Mouse (Mus musculus) heart, postnatal 36 days (tissue): Measurements from ENCODE around the gene Nr1h4. TPM values are rescaled to one million over a fixed set of nuclear protein-coding genes. Genes with fewer than 3 reads are reported as not detected.

Experiments
- DNase-seq, 2 experiments: peaks; one replicate each; pipeline ENCODE4 v3.0.0; 2021 to 2022
- intact Hi-C: fragments of 180-260 bp; cut with DNase I; formaldehyde crosslinking; loops from one replicate; pipeline ENCODE4 v1.15.1; 2025
- total RNA-seq, 2 experiments: library from RNA; stranded (reverse); gene quantifications; 2 replicates each; pipeline ENCODE4 v1.2.3; 2021

The Nr1h4 gene
- total RNA-seq, 2 experiments from 2014 or later = 0.43 to 0.64 TPM

DNA sequence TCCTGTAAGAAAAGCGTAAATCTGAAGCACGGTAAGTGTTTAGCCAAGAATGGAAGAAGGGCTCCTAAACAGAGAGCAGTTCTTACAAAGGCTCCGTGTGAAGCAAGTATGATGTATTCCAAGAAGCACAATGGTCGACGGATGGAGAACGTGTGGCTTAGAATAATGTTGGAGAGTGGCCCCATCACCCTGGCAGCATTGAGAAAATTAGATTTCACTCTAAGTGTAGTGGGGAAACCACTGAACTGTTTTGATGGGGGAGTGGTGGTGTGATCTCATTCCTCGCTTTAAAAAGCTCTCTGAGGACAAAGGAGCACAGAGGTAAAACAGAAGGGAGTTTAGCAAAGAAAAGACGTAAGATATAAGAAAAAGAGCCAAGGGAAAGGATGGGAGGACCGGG is 95.9 kb downstream of the Nr1h4 start:
- no peak for DNase-seq
- intact Hi-C loops = no loop called here

DNA sequence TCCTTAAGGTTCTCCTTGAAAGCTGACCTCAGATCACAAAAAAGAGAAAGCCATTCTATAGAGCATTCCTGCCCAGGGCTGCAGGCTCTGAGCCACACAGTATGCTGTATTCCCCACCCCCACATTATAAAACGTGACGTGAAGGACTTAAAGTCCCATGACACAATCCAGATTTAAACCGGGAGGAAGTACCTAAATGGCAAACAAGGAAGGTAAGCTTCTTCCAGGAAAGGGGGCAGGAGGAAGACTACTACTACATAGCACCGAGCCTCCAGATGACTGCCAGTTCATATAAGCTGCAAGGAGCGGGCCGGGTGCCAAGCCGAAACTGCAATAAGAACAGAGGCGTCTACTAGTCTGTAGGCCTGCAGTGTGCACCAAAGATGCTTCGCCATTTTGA is 97.5 kb downstream of the Nr1h4 start:
- no peak for DNase-seq
- intact Hi-C loops = no loop called here

DNA sequence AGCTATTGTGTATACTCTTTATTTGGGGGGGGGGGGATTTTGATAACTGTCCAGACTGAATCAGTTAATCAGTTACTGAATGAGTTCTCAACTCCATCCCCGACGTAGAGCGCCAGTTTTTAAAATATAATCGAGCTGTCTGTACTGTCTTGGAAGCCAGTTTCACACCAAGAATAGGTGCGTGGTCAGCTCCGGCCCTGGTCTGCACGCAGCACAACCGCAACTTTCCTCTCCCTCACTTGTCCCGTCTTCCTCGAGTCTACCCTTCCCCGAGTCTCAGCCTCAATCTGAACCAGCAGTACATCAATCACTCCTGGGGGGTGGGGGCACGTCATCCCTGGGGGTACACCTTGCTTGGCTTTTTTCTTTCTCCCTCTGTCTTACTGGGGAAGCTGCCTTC is 98.0 kb downstream of the Nr1h4 start:
- no peak for DNase-seq
- intact Hi-C loops = no loop called here

DNA sequence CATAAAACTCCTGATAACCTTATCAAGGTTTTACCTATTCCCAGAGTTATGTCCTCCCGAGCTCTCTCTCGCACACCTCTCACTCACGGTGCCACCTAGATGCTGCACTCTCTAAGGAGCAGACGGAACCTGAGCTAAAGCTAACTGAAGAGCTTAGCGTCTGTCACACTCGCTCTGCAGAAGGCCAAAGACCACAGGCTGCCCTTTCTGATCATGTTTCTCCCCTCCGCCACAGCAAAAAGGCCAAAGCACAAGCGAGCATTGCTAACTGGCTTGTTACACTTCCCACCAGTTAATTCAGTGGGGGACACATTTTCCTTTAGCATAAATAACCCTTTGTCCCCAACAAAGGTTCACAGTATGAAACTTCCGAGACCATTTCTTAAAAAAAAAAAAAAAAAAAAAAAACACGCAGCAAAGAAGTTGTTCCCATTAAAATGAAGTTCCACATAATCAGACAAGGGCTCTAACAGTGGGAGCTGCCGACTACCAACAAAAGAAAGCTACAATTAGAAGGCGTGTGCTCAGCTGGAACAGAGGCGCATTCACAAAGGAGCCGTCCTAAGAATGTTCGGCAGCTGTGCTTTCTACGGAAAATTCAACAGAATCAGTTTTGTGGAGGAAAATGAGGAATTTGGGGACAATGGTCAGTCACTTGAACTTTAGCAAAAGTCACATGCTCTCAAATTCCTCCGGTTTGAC is 98.7 kb downstream of the Nr1h4 start:
- no peak for DNase-seq
- intact Hi-C loops = loop anchor here (5.0 kb wide), 1 partner anchor 87 kb away; no protein-coding TSS in a partner anchor

DNA sequence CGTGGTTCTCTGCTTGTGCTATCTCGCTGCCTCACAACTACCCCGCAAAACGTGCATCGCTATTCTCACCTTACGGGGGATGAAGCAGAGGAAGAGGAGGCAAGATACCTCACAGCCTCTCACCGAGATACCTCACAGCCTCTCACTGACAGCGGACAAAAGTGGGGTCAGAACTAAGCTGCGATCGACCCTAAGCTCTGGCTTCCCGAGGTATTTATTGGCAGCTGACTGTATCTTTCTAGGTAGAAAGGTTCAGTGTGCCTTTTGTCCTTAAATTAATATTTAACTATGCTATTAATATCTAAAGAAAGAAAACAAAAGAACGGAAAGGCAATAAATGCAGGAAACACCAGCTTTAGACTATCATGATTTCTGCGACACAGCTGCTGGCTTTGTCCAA is 100.6 kb downstream of the Nr1h4 start:
- DNase-seq = no peak

DNA sequence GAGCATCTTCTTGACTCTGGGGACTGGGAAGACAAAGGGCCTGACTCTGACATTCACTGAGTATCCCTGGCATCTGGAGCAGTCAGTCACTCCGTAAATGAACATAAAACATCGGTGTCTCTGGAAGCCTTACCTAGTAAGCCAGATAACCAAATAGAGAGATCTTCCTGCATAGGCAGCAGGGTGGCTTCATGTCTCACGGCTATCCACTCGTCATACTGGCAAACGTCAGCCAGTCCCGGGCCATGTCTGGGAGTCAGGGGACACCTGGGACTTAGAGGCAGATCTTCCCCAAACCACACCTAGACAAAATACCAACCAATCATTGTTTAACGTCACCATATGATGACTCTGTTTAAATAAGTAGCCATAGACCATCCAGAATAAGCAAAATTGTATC is 102.6 kb downstream of the Nr1h4 start:
- intact Hi-C loops = loop anchor here (5.0 kb wide), 1 partner anchor 83 kb away; no protein-coding TSS in a partner anchor
- no peak for DNase-seq

More for the DNA sequence above, 100.6 kb downstream of the Nr1h4 start:
- intact Hi-C loops = loop anchor here (5.0 kb wide), 1 partner anchor 85 kb away; no protein-coding TSS in a partner anchor

DNA sequence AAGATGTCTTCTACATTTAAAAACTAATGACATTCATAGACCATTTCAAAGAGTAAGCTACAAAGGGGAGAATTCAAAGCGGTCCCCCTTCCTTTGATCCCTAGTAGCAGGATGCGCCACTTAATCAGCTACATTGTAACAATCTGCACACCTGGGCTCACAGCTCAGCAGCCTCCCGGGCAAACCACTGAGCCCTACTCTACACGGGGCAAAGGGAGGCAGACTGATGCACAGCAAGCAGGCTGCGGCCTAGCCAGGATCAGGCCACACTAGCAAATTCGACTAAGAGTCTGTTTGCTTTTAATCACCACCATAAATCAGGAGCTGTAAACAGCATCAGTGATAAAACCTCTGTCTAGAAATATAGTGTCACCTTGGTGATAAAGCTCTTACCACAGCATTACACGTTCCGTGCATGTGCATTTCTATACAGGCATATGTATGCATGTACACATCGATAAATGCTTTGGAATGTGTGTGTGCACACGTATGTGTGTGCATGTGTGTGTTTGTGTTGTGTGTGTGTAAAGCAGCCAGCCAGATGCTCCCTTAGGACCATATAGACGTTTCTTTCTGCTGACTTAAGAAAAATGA is 108.5 kb downstream of the Nr1h4 start:
- intact Hi-C loops = no loop called here
- no peak for DNase-seq

DNA sequence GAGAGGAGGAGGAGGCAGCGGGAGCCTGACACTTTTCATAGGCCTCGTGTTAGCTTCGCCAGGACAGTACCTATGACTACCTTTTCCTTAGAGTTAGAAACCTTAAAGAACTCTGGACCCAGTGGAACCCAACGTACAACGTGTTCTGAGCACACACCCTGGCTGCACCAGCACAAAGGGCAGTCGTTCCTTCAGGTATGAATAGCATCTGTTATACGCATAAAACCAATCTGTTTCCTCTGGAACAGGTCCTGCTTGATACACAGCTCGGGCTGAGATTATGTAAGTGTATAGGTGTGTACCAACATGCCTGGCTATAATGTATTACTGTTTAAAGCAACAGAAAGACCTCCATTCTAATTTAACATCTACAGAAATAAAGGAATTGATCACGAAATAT is 109.2 kb downstream of the Nr1h4 start:
- no peak for DNase-seq
- intact Hi-C loops = no loop called here

DNA sequence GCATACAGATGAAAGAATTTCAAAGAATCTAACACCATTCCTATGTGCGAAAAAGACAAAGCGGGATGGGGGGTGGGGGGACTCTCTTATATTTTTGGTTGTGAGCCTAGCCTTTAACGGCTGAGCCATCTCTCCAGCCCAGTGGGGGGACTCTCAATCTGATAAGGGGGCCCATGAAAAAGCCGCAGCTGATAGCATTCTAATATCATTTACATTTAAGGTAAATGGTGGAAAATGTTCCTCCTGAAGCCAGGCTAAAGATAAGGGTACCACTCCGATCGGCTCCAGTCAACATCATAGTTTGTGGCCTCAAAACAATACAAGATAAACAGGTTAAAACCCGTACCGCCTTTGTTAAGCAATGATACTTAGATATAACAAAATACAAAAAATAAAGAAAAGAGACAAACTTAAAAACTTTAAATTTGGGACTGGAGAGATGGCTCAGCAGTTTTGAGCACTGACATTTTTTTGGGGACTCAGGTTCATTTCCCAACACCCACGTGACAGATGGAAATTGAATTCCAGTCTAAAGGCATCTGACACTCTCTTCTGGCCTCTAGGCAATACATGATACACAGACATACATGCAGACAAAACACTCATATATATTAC is 110.1 kb downstream of the Nr1h4 start:
- intact Hi-C loops = no loop called here
- no peak for DNase-seq

DNA sequence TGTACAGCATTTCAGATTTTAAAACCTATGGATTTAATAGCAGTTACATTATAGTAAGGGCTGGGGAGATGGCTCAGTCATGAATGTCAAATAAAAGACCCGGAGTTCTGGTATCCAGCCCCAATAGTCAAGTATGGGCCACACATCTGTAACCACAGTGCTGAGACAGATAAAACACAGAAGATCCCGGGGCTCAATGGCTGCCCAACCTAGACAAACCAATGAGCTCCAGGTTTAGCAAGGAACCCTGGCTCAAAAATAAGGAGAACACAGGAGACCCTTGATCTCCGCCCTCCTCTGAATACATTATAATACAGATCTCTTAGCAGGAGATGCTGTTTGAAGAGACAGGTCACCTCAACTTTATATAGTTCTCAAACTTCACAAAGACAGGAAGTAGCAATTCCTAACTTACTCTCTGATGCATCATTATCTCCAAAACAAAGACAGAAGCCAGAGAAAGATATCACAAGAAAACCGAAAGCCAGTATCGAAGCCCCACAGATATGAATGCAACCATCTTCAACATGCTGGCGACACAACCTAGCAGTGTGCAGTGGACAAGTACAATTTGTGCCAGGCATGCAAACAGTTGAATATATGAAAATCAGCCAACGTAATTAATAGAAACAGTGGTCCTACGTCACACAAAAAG is 110.8 kb downstream of the Nr1h4 start:
- intact Hi-C loops = no loop called here
- DNase-seq = no peak

DNA sequence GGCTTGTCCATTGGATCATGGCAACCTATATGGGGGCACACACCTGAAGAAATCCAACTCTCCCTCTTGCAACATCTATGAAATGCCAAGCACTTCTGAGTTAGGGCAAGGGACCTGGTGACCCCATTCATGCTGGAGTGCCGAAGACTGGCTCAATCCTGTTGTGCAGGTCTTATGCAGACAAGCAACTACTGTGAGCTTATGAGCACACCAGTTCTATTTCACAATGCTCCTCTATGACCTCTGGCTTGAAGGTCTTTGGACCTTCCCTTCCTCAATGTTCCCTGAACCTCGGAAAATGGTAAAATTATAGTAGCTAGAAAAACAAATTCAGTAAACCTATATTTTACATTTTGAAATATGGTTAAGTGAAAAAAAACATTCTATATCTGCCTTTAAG is 115.4 kb downstream of the Nr1h4 start:
- no peak for DNase-seq
- intact Hi-C loops = no loop called here

DNA sequence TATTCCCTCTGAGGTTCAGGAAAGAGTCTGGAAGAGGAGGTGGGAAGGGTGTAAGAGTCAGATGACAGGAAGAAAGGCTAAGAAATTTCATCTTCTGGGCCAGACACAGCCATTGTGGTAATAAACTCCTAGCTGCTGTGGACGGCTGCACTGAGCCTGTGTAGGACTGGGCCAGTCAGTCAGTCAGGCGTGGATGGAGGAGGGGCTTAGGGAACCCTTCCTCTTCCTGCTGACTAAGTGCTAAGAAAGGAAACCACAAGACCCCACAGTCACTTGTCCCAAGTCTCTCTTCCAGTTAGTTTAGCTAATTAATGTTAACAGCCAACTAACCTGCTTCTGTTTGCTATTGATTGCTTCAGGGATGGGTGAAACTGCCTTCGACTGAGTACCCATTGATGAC is 117.9 kb downstream of the Nr1h4 start:
- intact Hi-C loops = no loop called here
- DNase-seq = no peak

DNA sequence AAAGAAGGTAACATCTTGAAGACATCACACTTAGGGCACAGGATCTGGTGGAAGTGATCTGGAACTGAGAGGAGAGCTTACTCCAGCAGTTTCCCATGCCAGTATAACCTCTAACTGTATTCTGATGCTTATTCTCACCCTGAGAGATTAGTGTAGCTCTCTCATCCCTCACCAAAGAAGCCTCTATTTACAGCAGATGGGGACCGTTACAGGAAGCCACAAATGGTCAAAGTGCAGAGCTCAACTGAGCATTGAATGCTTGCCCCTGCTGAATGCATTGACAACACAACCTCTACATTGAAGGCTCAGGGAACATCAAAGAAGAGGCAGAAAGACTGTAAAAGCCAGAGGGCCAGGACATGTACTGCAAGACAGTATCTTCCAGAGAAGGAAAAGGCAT is 125.8 kb downstream of the Nr1h4 start:
- intact Hi-C loops = no loop called here
- DNase-seq = no peak

DNA sequence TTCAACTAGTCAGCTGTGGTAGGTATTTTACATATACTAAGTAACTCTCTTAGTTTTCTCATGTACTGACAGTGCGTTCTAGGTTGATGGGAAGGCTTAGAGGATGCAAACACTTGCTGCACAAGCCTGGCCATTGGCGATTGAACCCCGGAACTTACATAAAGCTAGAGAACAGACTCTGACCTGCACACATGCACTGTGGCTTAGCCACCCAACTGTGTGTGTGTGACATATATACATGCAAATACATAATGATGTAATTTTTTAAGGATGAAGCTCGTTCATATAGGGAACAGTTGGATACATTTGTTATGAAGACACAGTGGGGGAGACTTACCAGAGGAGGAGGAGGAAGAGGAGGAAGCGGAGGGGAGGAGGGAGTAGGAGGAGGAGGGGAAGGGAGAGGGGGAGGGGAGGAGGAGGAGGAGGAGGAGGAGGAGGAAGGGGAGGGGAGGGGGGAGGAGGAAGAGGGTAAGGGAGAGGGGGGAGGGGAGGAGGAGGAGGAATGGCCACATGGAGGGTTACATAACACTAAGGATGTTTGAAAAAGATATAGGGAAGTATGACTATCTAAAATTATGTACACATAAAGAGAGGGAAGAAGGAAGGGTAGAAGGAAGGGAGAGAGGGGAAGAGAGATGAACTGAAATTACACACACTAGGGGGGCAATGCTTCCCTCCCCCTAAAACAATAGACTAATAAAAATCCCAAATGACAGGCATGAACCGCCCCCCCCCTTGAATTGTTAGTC is 126.5 kb downstream of the Nr1h4 start:
- intact Hi-C loops = no loop called here
- DNase-seq = no peak

DNA sequence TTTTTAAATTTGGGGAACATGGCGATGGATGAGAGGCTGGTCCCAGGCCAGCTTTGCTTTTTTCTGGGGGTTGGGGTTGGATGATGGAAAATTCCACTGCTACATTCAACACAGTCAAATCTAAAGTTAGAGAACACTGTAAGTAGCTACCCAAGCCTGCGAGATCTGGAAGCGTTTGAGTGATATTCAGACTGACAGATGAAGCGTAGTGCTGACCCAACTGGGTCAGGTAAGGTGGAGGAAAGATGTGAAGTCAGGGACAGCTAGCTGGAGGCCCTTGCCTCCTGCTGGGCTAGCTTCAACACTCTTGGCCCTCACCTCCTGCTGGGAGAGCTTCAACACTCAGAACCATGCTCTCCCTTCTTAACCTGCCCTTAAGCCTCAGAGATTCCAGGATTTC is 128.4 kb downstream of the Nr1h4 start:
- intact Hi-C loops = no loop called here
- DNase-seq = no peak

Other genes starting within 250 kb of the Nr1h4 start
- 1 to 10 TPM; 6.0 to 6.1 TPM for gene Ano4, start 188.8 kb downstream of the Nr1h4 start, total RNA-seq
- 1 to 10 TPM; 2.2 to 2.4 TPM for gene Gas2l3, start 89.6 kb downstream of the Nr1h4 start, total RNA-seq
- not detected for gene Slc17a8, start 87.7 kb upstream of the Nr1h4 start, total RNA-seq
- 10 to 100 TPM; 15.8 to 16.6 TPM for gene Scyl2, start 152.7 kb upstream of the Nr1h4 start, total RNA-seq
- gene Actr6, start 198.7 kb upstream of the Nr1h4 start, total RNA-seq = 10 to 100 TPM; 10.7 to 12.9 TPM
- gene Uhrf1bp1l, start 211.4 kb upstream of the Nr1h4 start, total RNA-seq = 10 to 100 TPM; 23.5 to 25.4 TPM